8 mouse cellular contexts compared by ENCODE assay signal in the genomic region with DNA sequence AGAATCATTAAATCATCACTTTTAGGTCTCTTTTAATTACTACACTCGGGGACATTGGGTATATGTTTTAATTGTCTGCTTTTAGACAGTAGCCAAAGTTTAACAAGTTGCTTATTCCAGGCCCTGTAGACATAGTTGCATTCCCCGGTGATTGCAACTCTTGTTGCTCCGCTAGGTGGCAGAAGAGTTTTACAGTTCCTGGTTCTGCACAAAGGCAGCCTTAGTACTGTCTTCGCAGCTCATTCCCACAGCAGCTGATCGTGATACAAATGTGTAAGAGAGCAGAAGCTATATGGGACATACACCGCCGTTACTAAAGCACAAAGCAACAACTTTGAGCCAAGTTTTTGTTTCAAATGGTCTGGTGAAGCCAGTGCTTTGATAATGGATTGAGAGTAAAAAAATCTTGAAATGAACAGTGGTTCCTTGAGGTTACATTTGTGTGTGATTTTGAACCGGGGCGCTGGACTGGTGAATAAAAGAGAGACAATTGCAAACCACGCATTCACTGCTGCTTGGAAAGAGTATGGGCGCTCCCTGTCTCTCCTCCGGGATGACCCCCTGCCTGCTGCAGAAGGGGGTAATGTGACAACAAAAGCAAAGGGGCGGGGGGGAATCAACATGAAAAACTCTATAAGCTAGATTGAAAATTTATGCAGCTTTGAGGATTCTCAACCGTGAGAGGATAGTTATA.
DNase-seq lines count a peak whose midpoint lies in the region; ATAC-seq lines count a peak whose summit lies in the region.

No protein-coding gene starts in this region.

- H3K9ac ChIP-seq in embryonic facial prominence, embryonic 14.5 days (ENCODE audit: low read depth, low read length): peak overlapping the region; percentile 10
- H3K9ac ChIP-seq in heart, embryonic 16.5 days (ENCODE audit: low read length): no peak overlapping the region
- H3K9ac ChIP-seq in liver, embryonic 11.5 days (ENCODE audit: low read depth, low read length): no peak overlapping the region

- no peaks in the 10 kb centered on the region for H3K9me3 ChIP-seq in embryonic facial prominence, embryonic 14.5 days (ENCODE audit: control insufficient read depth, low read length)
- H3K9me3 ChIP-seq in heart, embryonic 16.5 days (replicated peaks; ENCODE audit: control insufficient read depth, low read length): no peaks in the 10 kb centered on the region
- H3K9me3 ChIP-seq in liver, embryonic 11.5 days (ENCODE audit: control insufficient read depth, low read length): no peaks in the 10 kb centered on the region

- DNase-seq in 416B (ENCODE audit: low read depth): peak; percentile 74
- peak; percentile 57 for DNase-seq in adrenal gland, postnatal 25 days
- peak; percentile 92 for DNase-seq in embryonic facial prominence, embryonic 14.5 days (ENCODE audit: low spot score)
- peak; percentile 50 to 75 for DNase-seq in kidney, postnatal 25 days
- peak; percentile 33 for DNase-seq in liver, embryonic 11.5 days (ENCODE audit: low spot score)
- peak; percentile 33 for DNase-seq in ovary, postnatal 10 days (ENCODE audit: low spot score)
- no peak for DNase-seq in c-Kit-positive CD71-positive TER-119-positive erythroid progenitor cells, embryonic 14.5 days (ENCODE audit: low spot score)

- no peaks in the 10 kb centered on the region for H3K4me1 ChIP-seq in embryonic facial prominence, embryonic 14.5 days (ENCODE audit: control insufficient read depth, insufficient read depth, low read length)
- no peaks in the 10 kb centered on the region for H3K4me1 ChIP-seq in heart, embryonic 16.5 days (ENCODE audit: control insufficient read depth, insufficient read depth, low read length)
- H3K4me1 ChIP-seq in liver, embryonic 11.5 days (replicated peaks; ENCODE audit: control insufficient read depth, insufficient read depth, low read length): no peaks in the 10 kb centered on the region

- H3K27me3 ChIP-seq in embryonic facial prominence, embryonic 14.5 days (replicated peaks; ENCODE audit: control insufficient read depth, insufficient read depth, low read length): peaks cover 4% of the 10 kb centered on the region; the same call in 1 of the 2 replicates
- no peaks in the 10 kb centered on the region for H3K27me3 ChIP-seq in heart, embryonic 16.5 days (ENCODE audit: control insufficient read depth, insufficient read depth, low read length)
- no peaks in the 10 kb centered on the region for H3K27me3 ChIP-seq in liver, embryonic 11.5 days (replicated peaks; ENCODE audit: control insufficient read depth, insufficient read depth, low read length)

- H3K4me2 ChIP-seq in embryonic facial prominence, embryonic 14.5 days (ENCODE audit: low read depth, low read length): peak overlapping the region; percentile 35
- H3K4me2 ChIP-seq in heart, embryonic 16.5 days (ENCODE audit: low read depth, low read length): peak overlapping the region; percentile 7; the same call in 1 of the 2 replicates
- no peak overlapping the region for H3K4me2 ChIP-seq in liver, embryonic 11.5 days

- no peak overlapping the region for H3K4me3 ChIP-seq in embryonic facial prominence, embryonic 14.5 days (ENCODE audit: low read depth, low read length)
- H3K4me3 ChIP-seq in heart, embryonic 16.5 days (ENCODE audit: low read length): no peak overlapping the region
- no peak overlapping the region for H3K4me3 ChIP-seq in liver, embryonic 11.5 days (ENCODE audit: low read depth, low read length)

- ATAC-seq in embryonic facial prominence, embryonic 14.5 days (ENCODE audit: low read depth): peak; percentile 85
- peak; percentile 67 for ATAC-seq in heart, embryonic 16.5 days (replicated peaks; ENCODE audit: extremely low read depth, insufficient read depth, low FRiP score)
- no peak; the same call in 1 of the 2 replicates for ATAC-seq in liver, embryonic 11.5 days (replicated peaks; ENCODE audit: low FRiP score)

- no peaks in the 10 kb centered on the region for H3K36me3 ChIP-seq in embryonic facial prominence, embryonic 14.5 days (ENCODE audit: control insufficient read depth, insufficient read depth, low read length)
- no peaks in the 10 kb centered on the region for H3K36me3 ChIP-seq in heart, embryonic 16.5 days (ENCODE audit: control insufficient read depth, insufficient read depth)
- no peaks in the 10 kb centered on the region for H3K36me3 ChIP-seq in liver, embryonic 11.5 days (ENCODE audit: control insufficient read depth, insufficient read depth, low read length)

- H3K27ac ChIP-seq in embryonic facial prominence, embryonic 14.5 days (replicated peaks; ENCODE audit: low read depth, low read length): no peak overlapping the region
- H3K27ac ChIP-seq in heart, embryonic 16.5 days (ENCODE audit: low read length): no peak overlapping the region
- no peak overlapping the region for H3K27ac ChIP-seq in liver, embryonic 11.5 days (ENCODE audit: low read depth, low read length)

- 27% methylated on average over 14 of the region's 14 CpGs for WGBS in embryonic facial prominence, embryonic 14.5 days
- 28% methylated on average over 14 of the region's 14 CpGs for WGBS in heart, embryonic 16.5 days
- WGBS in liver, embryonic 11.5 days: 34% methylated on average over 14 of the region's 14 CpGs
